Mouse (Mus musculus) heart, postnatal 4 days (tissue): Measurements from ENCODE around the gene Coro1c. TPM values are rescaled to one million over a fixed set of nuclear protein-coding genes. Genes with fewer than 3 reads are reported as not detected.

Experiments used
- total RNA-seq, 2 experiments: library from RNA; stranded (reverse); gene quantifications; 2 replicates each; pipeline ENCODE4 v1.2.3; 2021

The Coro1c gene
- total RNA-seq, 2 experiments from 2014 or later, result 92.4 to 108 TPM

Other genes starting within 250 kb of the Coro1c start
- not detected for gene 1700069L16Rik, start 184.0 kb downstream of the Coro1c start, total RNA-seq
- 1 to 10 TPM; 3.9 to 4.4 TPM for gene Ficd, start 173.0 kb downstream of the Coro1c start, total RNA-seq
- 10 to 100 TPM; 30.4 to 30.7 TPM for gene Sart3, start 136.2 kb downstream of the Coro1c start, total RNA-seq
- gene Iscu, start 136.0 kb downstream of the Coro1c start, total RNA-seq, result 100 to 1,000 TPM; 102 to 104 TPM
- 10 to 100 TPM; 11.7 to 13.7 TPM for gene Tmem119, start 108.2 kb downstream of the Coro1c start, total RNA-seq
- 1 to 10 TPM; 1.3 to 2.1 TPM for gene Selplg, start 76.1 kb downstream of the Coro1c start, total RNA-seq
- 10 to 100 TPM; 24.0 to 25.0 TPM for gene Ssh1, start 85.1 kb upstream of the Coro1c start, total RNA-seq
- not detected for gene Dao, start 94.9 kb upstream of the Coro1c start, total RNA-seq
- 10 to 100 TPM; 15.9 to 17.8 TPM for gene Usp30, start 156.7 kb upstream of the Coro1c start, total RNA-seq
- under 1 TPM in 1 of 2 experiments, not detected in 1; 0.20 TPM for gene Svop, start 182.8 kb upstream of the Coro1c start, total RNA-seq
- gene Alkbh2, start 219.5 kb upstream of the Coro1c start, total RNA-seq, result 1 to 10 TPM; 4.8 to 6.4 TPM
- gene Ung, start 221.6 kb upstream of the Coro1c start, total RNA-seq, result 10 to 100 TPM; 34.0 to 40.7 TPM
- 100 to 1,000 TPM; 101 to 102 TPM for gene Acacb, start 237.8 kb upstream of the Coro1c start, total RNA-seq